Mouse (Mus musculus) mesoderm, embryonic 11.5 days (tissue): Measurements from ENCODE around the gene Pkd2.
A peak's percentile ranks its signal among the peaks of the same experiment; 100 is the strongest.
"Not testable (repeated sequence)": the region's sequence is repeated elsewhere in the genome, so short reads cannot be mapped to it uniquely, and the experiment has no call there.

Experiments
- DNase-seq: peaks from one replicate; pipeline ENCODE4 v3.0.0-alpha.2; 2012; ENCODE audit warnings: low read depth, low spot score

Pkd2 gene

GRCm38 (mm10) chr5:104458832-104459705 lies at the start of gene Pkd2:
Gene Pkd2 (plus strand): TSS chr5:104459450.
- DNase-seq = peak; percentile 79

- DNase-seq = no peak
Measured at GRCm38 (mm10) chr5:104415999-104416398, 43.3 kb upstream of the Pkd2 start.

GRCm38 (mm10) chr5:104417028-104417427 lies 42.2 kb upstream of the Pkd2 start:
- DNase-seq = no peak

GRCm38 (mm10) chr5:104417721-104418120 lies 41.5 kb upstream of the Pkd2 start:
- DNase-seq = no peak

- DNase-seq = no peak
Measured at GRCm38 (mm10) chr5:104422039-104422438, 37.2 kb upstream of the Pkd2 start.

GRCm38 (mm10) chr5:104423861-104424260 lies 35.4 kb upstream of the Pkd2 start:
- DNase-seq = no peak

GRCm38 (mm10) chr5:104425949-104426348 lies 33.3 kb upstream of the Pkd2 start:
- DNase-seq = no peak

- peak; percentile 19 for DNase-seq
Measured at GRCm38 (mm10) chr5:104432886-104433285, 26.4 kb upstream of the Pkd2 start.

- no peak for DNase-seq
Measured at GRCm38 (mm10) chr5:104433968-104434565, 25.2 kb upstream of the Pkd2 start.

- no peak for DNase-seq
Measured at GRCm38 (mm10) chr5:104434835-104435301, 24.4 kb upstream of the Pkd2 start, which contains the start of gene Spp1. Gene Spp1 (plus strand): TSS chr5:104435118.

GRCm38 (mm10) chr5:104436406-104437076 lies 22.7 kb upstream of the Pkd2 start:
- DNase-seq = no peak

GRCm38 (mm10) chr5:104442396-104442795 lies 16.9 kb upstream of the Pkd2 start:
- DNase-seq = no peak

- DNase-seq = no peak
Measured at GRCm38 (mm10) chr5:104442850-104443249, 16.4 kb upstream of the Pkd2 start.

- DNase-seq = peak; percentile 47
Measured at GRCm38 (mm10) chr5:104446156-104446555, 13.1 kb upstream of the Pkd2 start.

- not testable (repeated sequence) for DNase-seq
Measured at GRCm38 (mm10) chr5:104448346-104448745, 10.9 kb upstream of the Pkd2 start.

GRCm38 (mm10) chr5:104449491-104449890 lies 9.8 kb upstream of the Pkd2 start:
- no peak for DNase-seq

- DNase-seq = no peak
Measured at GRCm38 (mm10) chr5:104453075-104453474, 6.2 kb upstream of the Pkd2 start.

GRCm38 (mm10) chr5:104454564-104454963 lies 4.7 kb upstream of the Pkd2 start:
- no peak for DNase-seq

GRCm38 (mm10) chr5:104459706-104460455 lies 631 bp downstream of the Pkd2 start:
- peak; percentile 62 for DNase-seq

- peak; percentile 8 for DNase-seq
Measured at GRCm38 (mm10) chr5:104460456-104460838, 1.2 kb downstream of the Pkd2 start.

GRCm38 (mm10) chr5:104460856-104461255 lies 1.6 kb downstream of the Pkd2 start:
- peak; percentile 59 for DNase-seq
